Mouse (Mus musculus) gonadal fat pad, adult 2 months (tissue): ENCODE measurements around the gene Ror2. TPM values are rescaled to one million over a fixed set of nuclear protein-coding genes. Genes with fewer than 3 reads are reported as not detected.
A peak's percentile ranks its signal among the peaks of the same experiment; 100 is the strongest.

ENCODE experiments used
- DNase-seq: peaks from one replicate; pipeline ENCODE4 v3.0.0-alpha.2; 2012; ENCODE audit warnings: low read depth
- polyA plus RNA-seq: library from polyadenylated mRNA; depleted of rRNA; stranded (reverse); fragments of >200 nt; gene quantifications from 2 replicates; pipeline ENCODE4 v1.2.3, GENCODE M21; 2012

Ror2 gene
- polyA plus RNA-seq, 1 experiment, result 1.8 TPM

GRCm38 (mm10) chr13:53194306-53194705, 91.6 kb downstream of the Ror2 start:
- no peak for DNase-seq

- no peak for DNase-seq
Observed at GRCm38 (mm10) chr13:53193713-53194112, 92.2 kb downstream of the Ror2 start.

DNA sequence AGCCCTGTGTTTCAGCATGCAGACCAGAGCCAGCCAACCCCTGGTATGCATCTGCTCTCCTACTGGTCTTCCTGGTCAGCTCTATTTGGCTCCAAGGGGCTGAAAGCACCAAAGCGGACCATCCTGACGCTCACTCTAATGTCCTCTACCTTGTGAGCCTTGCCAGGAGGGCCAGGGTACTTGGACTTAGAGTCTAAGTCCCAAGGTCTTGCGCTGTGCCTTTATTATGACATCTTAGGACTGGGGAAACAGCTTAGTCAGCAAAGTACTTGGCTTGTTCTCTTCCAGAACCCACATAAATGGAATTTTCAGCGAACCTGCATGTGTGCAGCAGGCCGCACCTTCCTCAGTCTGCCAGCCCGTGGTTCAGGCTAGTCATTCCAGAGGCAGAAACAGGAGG, 93.6 kb downstream of the Ror2 start:
- no peak for DNase-seq

- DNase-seq, result no peak
Observed at GRCm38 (mm10) chr13:53191657-53192056, 94.3 kb downstream of the Ror2 start.

DNA sequence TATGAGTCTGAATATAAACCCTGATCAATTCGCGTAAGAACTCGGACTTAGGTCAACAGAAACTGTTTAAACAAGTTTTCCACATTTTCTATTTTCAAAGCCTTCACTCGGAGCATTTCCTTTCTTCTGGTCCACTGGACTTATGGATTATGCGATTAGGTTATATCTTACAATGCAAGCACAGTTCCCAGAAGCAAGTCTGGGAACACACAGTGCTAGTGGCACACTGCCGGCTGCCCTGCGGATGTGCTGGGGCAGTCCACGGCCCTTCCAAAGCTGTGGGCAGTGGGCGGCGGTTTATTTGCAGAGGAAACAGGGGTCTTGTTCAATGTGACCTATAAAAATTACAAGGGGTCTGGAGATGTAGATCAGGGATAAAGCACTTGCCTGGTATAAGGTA, 97.0 kb downstream of the Ror2 start:
- no peak for DNase-seq

- DNase-seq, result no peak
Observed at GRCm38 (mm10) chr13:53184858-53185257, 101.1 kb downstream of the Ror2 start.

GRCm38 (mm10) chr13:53184149-53184548, 101.8 kb downstream of the Ror2 start:
- DNase-seq, result no peak

DNA sequence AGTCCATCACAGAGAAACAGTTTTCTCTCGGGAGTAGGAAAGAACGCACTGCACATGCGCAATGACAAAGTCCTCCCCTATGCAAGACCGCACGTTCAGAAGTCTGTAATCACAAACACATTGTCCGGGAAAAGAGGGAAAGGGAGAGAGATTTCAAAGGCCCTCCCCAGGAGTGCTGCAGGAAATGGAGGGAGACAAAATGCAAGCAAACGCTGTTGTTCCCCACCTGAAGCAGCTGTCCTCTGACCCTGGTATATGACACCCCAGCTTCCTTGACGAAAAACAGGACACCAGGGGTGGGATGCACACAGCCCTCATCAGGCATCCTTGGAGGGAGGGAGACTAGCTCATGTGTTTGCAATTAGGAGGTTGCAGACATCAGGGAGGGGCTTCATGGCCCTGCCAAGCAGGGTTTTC, 102.8 kb downstream of the Ror2 start:
- no peak for DNase-seq

DNA sequence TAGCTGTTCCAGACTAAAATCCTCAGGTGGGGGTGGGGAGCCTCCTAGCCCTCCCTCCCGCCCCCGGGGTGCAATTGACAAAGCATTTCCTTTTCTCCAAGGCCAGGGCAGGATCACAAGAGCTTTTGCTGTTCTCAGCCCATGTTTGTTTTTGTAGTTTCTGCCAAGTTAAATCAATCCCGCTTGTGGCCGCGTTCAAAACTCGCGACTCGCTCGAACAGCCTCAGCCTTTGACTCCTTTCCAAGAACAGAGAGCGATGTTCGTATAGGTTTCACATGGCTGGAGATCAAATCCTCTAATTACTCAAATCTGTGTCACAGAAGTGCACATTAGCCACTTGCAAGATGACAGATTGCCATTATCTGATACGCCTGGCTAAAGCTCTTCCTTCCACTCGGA, 107.3 kb downstream of the Ror2 start:
- DNase-seq, result peak; percentile 49

DNA sequence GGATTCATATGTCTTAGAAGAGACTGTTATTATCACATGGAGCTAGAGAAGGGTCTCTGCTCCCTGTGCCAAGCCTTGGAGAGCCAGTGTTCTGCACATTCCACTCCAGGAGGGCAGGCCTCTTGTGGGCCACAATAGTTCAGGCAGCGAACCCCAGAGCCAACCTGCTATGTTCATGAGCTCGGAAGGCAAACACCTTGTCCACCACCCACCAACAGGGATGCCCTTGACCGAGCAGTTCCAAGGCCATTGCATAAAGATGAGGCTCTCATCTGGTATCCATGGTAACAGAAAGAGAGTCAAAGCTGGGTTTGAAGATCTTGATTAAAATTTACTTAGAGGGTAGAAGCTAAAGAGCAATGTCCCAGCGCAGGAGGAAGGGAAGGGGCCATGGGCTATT, 107.8 kb downstream of the Ror2 start:
- no peak for DNase-seq

GRCm38 (mm10) chr13:53177424-53177718, 108.6 kb downstream of the Ror2 start:
- no peak for DNase-seq

DNA sequence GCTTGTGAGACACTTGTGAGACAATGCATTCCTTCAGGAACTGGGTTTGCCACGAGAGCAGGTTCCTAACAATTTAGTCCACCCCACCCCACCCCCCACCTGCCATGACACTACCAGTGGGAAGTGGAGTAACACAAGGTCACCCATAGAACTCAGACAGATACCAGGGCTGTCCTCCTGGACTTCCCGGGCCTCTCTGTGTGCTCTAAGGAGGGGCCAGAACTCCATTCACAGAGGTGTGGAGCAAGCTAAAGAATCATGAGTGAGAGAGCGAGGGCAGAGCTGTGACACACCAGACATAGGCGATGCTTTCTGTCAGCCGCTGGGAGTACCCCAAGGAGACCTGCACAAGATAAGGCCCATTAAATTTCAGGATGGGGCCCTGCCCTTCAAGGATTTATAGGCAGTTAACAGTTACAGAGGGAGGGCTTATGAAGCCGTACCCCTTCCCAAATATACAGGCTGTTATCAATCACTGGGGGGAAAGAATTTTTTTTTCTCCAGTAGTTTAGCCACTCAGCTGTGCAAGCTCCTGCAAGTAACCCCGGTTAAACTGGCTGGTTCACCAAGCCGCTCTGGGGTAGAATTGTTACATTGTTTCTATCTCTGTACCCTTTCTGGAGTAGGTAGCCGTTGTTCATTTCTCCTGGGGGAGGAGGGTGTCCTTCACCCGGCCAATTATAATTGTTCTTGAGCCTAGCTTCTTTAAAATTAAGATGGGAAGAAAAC, 109.1 kb downstream of the Ror2 start:
- DNase-seq, result no peak

DNA sequence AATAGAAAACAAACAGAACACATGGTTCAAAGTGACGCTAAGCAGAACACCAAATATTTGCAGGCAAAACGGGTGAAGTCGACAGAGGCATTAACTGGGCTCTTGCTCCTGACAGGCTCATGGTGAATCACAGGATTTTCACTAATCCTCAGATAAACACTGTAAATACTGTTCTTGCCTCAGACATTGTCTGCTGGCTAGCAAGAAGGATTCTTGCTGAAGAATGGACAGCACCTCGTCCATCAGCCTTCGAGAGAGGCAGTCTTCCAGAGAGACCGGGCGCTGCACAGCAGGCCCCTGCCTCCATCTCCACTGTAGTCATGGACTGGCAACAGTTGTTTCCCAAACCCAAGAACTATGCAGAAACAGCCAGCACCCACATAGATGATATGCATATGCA, 110.9 kb downstream of the Ror2 start:
- DNase-seq, result no peak

- DNase-seq, result no peak
Observed at GRCm38 (mm10) chr13:53163671-53164070, 122.3 kb downstream of the Ror2 start.

DNA sequence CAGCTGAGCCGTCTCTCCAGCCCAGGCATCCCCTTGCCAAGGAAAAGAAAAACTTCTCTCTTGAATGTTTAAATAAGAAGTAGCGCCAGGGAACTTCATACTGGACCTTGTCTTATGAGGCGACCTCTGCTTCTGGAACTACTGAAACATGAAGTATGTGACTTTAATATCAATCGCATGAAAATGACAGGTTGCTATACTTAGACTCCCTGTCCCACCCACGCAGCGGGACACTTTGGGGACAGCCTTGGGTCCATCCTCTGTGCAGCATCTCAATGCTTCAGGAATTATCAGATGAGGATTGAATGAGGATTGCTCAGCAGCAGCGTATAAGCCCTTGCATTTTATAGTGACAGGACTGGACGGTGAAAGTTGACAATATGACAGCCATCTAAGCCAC, 122.9 kb downstream of the Ror2 start:
- no peak for DNase-seq

DNA sequence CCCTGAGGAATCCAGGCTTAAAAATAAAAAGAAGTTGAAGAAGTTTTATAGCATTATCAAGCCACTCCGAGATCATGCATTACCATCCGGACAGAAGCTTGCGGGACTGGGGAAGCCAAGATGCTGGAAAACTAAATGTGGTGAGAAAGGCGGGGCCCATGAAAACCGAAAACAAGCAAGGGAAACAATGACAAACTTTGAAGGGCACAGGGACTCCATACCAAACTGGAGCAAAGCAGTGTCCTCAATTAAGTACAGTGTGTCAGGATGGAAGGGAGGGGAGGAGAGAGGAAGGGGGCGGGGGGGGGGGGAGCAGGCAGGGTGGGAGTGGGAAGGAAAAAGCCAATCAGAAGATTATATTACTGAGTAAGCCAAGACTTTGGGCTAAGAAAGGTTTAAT, 126.4 kb downstream of the Ror2 start:
- DNase-seq, result no peak

GRCm38 (mm10) chr13:53158405-53159005, 127.4 kb downstream of the Ror2 start:
- no peak for DNase-seq

- no peak for DNase-seq
Observed at GRCm38 (mm10) chr13:53156911-53157310, 129.0 kb downstream of the Ror2 start.

DNA sequence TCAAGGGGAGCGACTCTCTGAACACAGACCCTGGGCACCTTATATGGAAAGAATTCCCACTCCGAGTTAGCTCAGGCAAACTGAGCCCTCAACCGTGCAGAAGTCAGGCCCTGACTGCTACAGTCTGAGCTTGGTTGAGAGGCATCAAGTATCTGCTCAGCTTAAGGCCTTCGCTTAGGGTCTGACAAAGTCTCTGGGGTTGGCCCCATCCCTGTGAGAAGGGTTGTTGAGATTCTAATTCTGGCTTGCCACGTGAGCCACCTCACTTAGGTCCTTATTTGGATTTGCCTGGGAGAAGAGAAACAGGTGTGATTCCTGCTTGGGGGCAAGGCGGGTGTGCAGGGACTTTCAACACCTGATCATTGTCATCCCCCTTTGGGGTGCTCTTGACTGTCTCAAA, 129.6 kb downstream of the Ror2 start:
- no peak for DNase-seq

GRCm38 (mm10) chr13:53145511-53145910, 140.4 kb downstream of the Ror2 start:
- DNase-seq, result no peak

- no peak for DNase-seq
Observed at GRCm38 (mm10) chr13:53143076-53143475, 142.8 kb downstream of the Ror2 start.

DNA sequence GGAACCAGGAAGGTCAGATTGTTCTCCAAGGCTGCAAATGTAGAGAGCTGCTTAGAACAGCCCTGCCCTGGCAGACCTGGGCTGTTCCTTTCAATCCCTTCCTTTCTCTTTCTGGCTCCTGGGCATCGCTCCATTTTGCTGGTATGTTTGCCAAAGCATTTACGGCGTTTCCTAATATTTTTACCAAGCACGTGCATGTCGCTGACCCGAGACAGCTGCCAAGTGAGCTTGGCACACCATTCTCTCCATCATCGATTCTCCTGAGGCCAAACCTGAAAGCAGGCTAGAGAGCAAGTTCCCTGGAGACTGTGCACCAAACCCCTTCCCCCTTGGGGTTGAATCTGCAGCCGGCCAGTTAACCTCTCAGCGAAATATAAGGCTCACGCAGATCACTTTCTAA, 143.7 kb downstream of the Ror2 start:
- peak; percentile 64 for DNase-seq

- DNase-seq, result no peak
Observed at GRCm38 (mm10) chr13:53140298-53140697, 145.6 kb downstream of the Ror2 start.

- DNase-seq, result no peak
Observed at GRCm38 (mm10) chr13:53130567-53130966, 155.4 kb downstream of the Ror2 start.
